8 mouse cellular contexts compared by ENCODE assay signal in the genomic region with DNA sequence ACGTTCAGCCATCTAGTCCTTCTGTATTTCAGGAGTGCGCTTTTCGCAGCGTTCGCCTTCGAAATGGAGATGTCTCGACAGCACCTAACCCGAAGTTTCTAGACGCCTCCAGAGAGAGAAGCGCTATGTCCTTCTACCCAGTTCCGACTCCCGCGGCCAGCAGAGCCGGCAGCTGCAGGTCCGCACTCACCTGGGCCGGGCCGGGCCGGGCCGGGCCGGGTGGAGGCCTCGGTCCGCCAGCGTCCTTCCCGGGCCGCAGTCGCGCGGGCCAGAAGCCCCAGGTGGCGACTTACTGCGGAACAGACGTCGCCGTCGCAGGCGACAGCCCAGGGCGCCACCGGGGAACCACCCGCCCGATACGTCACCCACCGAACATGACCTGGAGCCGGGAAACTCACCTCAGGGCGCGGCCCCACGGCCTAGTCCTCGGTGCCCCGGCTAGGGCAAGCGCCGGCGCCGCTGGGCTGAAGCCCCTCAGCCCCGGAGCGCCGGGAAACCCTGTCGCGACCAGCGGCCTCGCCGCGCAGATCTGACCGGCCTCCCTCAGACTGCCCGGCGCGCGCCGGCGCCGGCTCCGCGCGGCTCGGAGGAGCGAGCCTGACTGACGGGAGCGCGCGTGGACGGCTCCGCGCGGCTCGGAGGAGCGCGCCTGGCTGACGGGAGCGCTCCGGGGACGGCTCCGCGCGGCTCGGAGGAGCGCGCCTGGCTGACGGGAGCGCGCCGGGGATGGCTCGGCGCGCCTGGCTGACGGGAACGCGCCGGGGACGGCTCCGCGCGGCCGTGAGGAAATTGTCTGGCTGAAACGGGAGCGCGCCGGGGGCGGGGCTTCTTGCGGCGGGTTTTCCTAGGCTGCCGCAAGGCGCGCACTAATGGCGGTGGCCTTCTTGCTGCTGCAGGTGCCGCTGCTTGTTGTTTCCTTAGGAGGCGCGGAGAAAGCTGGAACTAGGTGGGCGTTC. TPM values are rescaled to one million over a fixed set of nuclear protein-coding genes. Genes with fewer than 3 reads are reported as not detected.
DNase-seq lines count a peak whose midpoint lies in the region; ATAC-seq and TF ChIP-seq lines count a peak whose summit lies in the region.

A gene (minus strand): TSS at position 755 of the 956 bp plus-strand sequence.

- peaks cover 3% of the 10 kb centered on the region for H3K79me2 ChIP-seq in myocyte (ENCODE audit: control insufficient read depth, insufficient read depth)

- peak within 1 kb of the TSS; percentile 97 for H3K27ac ChIP-seq in heart, embryonic 10.5 days
- H3K27ac ChIP-seq in kidney, embryonic 15.5 days = peak within 1 kb of the TSS; percentile 89

- ATAC-seq in erythroblast, adult 5-6 weeks (replicated peaks; ENCODE audit: low FRiP score, poor library complexity, severe bottlenecking) = peak; percentile 86
- ATAC-seq in kidney, embryonic 15.5 days (replicated peaks; ENCODE audit: low FRiP score) = peak; percentile 96

- H3K9me3 ChIP-seq in heart, embryonic 10.5 days = no peaks in the 10 kb centered on the region
- no peaks in the 10 kb centered on the region for H3K9me3 ChIP-seq in kidney, embryonic 15.5 days (replicated peaks)

- no peaks in the 10 kb centered on the region for H3K27me3 ChIP-seq in heart, embryonic 10.5 days (ENCODE audit: insufficient read depth, poor library complexity, severe bottlenecking)
- no peaks in the 10 kb centered on the region for H3K27me3 ChIP-seq in kidney, embryonic 15.5 days
- H3K27me3 ChIP-seq in myocyte (ENCODE audit: control insufficient read depth, insufficient read depth, insufficient read length) = no peaks in the 10 kb centered on the region
- no peaks in the 10 kb centered on the region for H3K27me3 ChIP-seq in splenic B cell, adult 2 months (ENCODE audit: control insufficient read depth, insufficient read depth, low read length, poor library complexity, severe bottlenecking)

- peak within 1 kb of the TSS; percentile 17 for H3ac ChIP-seq in myocyte (ENCODE audit: control insufficient read depth, insufficient read length)

- H3K36me3 ChIP-seq in heart, embryonic 10.5 days = no peaks in the 10 kb centered on the region
- H3K36me3 ChIP-seq in kidney, embryonic 15.5 days = no peaks in the 10 kb centered on the region
- H3K36me3 ChIP-seq in myocyte (ENCODE audit: control insufficient read depth, insufficient read depth) = no peaks in the 10 kb centered on the region
- no peaks in the 10 kb centered on the region for H3K36me3 ChIP-seq in splenic B cell, adult 2 months (ENCODE audit: control insufficient read depth, insufficient read depth, low read length, poor library complexity, severe bottlenecking)

- H3K9ac ChIP-seq in kidney, embryonic 15.5 days = peak within 1 kb of the TSS; percentile 85

- peak; percentile 97 for DNase-seq in B cell, adult 2 months
- DNase-seq in brain, adult 2 months (ENCODE audit: low read depth, low spot score) = peak; percentile 98
- peak; percentile 93 for DNase-seq in heart, embryonic 10.5 days (ENCODE audit: low spot score)
- peak; percentile 96 for DNase-seq in liver
- DNase-seq in splenic B cell, adult 2 months (ENCODE audit: low read depth, low spot score) = peak; percentile 95

- peak within 1 kb of the TSS; percentile 89 for H3K4me3 ChIP-seq in heart, embryonic 10.5 days
- peak within 1 kb of the TSS; percentile 78 for H3K4me3 ChIP-seq in kidney, embryonic 15.5 days (replicated peaks)
- H3K4me3 ChIP-seq in myocyte = peak within 1 kb of the TSS; percentile 31

- no peaks in the 10 kb centered on the region for H3K4me1 ChIP-seq in heart, embryonic 10.5 days
- H3K4me1 ChIP-seq in kidney, embryonic 15.5 days = peaks cover 4% of the 10 kb centered on the region

- peak within 1 kb of the TSS; percentile 91 for H3K4me2 ChIP-seq in kidney, embryonic 15.5 days
- peak within 1 kb of the TSS; percentile 88 for H3K4me2 ChIP-seq in myocyte (ENCODE audit: low read depth)

- under 1% methylated on average over 125 of the region's 125 CpGs for WGBS in heart, embryonic 10.5 days
- under 1% methylated on average over 124 of the region's 125 CpGs for WGBS in kidney, embryonic 15.5 days

- peak; percentile 67 for TF ChIP-seq POLR2A in myocyte (IDR thresholded peaks at IDR 0.05; ENCODE audit: insufficient read length, low read depth)

TF ChIP-seq in myocyte, 11 proteins besides CTCF, POLR2A, EP300 and RAD21:
- no peak for TF ChIP-seq TCF12 (IDR thresholded peaks at IDR 0.05; ENCODE audit: insufficient read depth, poor library complexity, severe bottlenecking)
- TF ChIP-seq MYOD1 (IDR thresholded peaks at IDR 0.05; ENCODE audit: control insufficient read depth in 1 of 3, insufficient read length in 2 of 3, low read depth in 2 of 3) = no peak
- TF ChIP-seq MYOG (IDR thresholded peaks at IDR 0.05; ENCODE audit: control insufficient read depth in 1 of 3, insufficient read depth in 1 of 3, insufficient read length in 2 of 3, low read depth in 2 of 3) = peak in 1 of 3 experiments; percentile 32
- no peak for TF ChIP-seq USF1 (IDR thresholded peaks at IDR 0.05; ENCODE audit: low read depth)
- TF ChIP-seq POLR2AphosphoS2 (IDR thresholded peaks at IDR 0.05; ENCODE audit: insufficient read length, low read depth) = peak; percentile 42
- no peak for TF ChIP-seq CEBPB (IDR thresholded peaks at IDR 0.05; ENCODE audit: insufficient read depth, poor library complexity, severe bottlenecking)
- TF ChIP-seq SRF (IDR thresholded peaks at IDR 0.05; ENCODE audit: control insufficient read depth, insufficient read length, low read depth) = no peak
- TF ChIP-seq REST (IDR thresholded peaks at IDR 0.05; ENCODE audit: insufficient read depth, insufficient read length) = no peak
- TF ChIP-seq E2F4 (IDR thresholded peaks at IDR 0.05; ENCODE audit: insufficient read depth) = peak; percentile 34
- no peak for TF ChIP-seq TCF3 (IDR thresholded peaks at IDR 0.05; ENCODE audit: insufficient read length, low read depth)
- no peak for TF ChIP-seq MAX (IDR thresholded peaks at IDR 0.05; ENCODE audit: low read depth)

RNA-seq across cellular contexts. Expression of the gene that starts here (rescaled TPM):
- 15.9 and 20.9 TPM in 2 replicates for total RNA-seq in erythroblast, adult 5-6 weeks (2015; ENCODE audit: low replicate concordance)
- 30.9 and 40.6 TPM in 2 replicates for total RNA-seq in erythroblast, adult 5-6 weeks (2017; ENCODE audit: low replicate concordance)
- 29.6 and 30.7 TPM in 2 replicates for polyA plus RNA-seq in heart, embryonic 10.5 days (2016; fragmentation: Nextera tagmentation; extraction: Ambion mirVana)
- polyA plus RNA-seq in kidney, embryonic 15.5 days (2015; fragmentation: Nextera tagmentation; extraction: Ambion mirVana) = 28.4 and 28.7 TPM in 2 replicates
- polyA plus RNA-seq in myocyte (2012; fragmentation: generic; extraction: Trizol) = 4.9 TPM

Comparison
In these comparisons a context has a peak if more than half of its experiments do, and no peak if none do; other contexts are left out.
1. Peak in every context shown above with its lines: DNase-seq, ATAC-seq, H3K4me3 ChIP-seq and H3K27ac ChIP-seq.
2. H3K4me3 ChIP-seq: peak in every context shown above with its lines; median percentile 89 in heart, embryonic 10.5 days; 78 in kidney, embryonic 15.5 days; 31 in myocyte.